Mouse (Mus musculus) gastrocnemius, postnatal 25 days (tissue): Measurements from ENCODE around the gene Aatk. TPM values are rescaled to one million over a fixed set of nuclear protein-coding genes. Genes with fewer than 3 reads are reported as not detected.
A peak's percentile ranks its signal among the peaks of the same experiment; 100 is the strongest.

Experiments
- DNase-seq: peaks from one replicate; pipeline ENCODE4 v3.0.0; 2022
- long read RNA-seq, 2 experiments: library from polyadenylated mRNA; stranded (forward); transcript quantifications; one replicate each; pipeline ENCODE4 v2.0.0; 2021
- total RNA-seq, 2 experiments: library from RNA; stranded (reverse); gene quantifications; 1 replicate in 1 of 2; 2 replicates in 1 of 2; pipeline ENCODE4 v1.2.3; 2021

Gene Aatk
- 1 to 10 TPM; 4.8 to 4.9 TPM for total RNA-seq
- long read RNA-seq, experiment 1, partial matches to known transcripts = 1 of 4 reads
- long read RNA-seq, experiment 1, other reads (novel, unspliced or antisense) = 3 of 4 reads
- long read RNA-seq, experiment 2, partial matches to known transcripts = 3 of 3 reads
- long read RNA-seq, experiment 2, other reads (novel, unspliced or antisense) = 0 of 3 reads

- no peak for DNase-seq
These were observed at the start of gene Aatk for GRCm38 (mm10) chr11:120046553-120047191. Gene Aatk, minus strand, starts transcription at chr11:120047167.

DNA sequence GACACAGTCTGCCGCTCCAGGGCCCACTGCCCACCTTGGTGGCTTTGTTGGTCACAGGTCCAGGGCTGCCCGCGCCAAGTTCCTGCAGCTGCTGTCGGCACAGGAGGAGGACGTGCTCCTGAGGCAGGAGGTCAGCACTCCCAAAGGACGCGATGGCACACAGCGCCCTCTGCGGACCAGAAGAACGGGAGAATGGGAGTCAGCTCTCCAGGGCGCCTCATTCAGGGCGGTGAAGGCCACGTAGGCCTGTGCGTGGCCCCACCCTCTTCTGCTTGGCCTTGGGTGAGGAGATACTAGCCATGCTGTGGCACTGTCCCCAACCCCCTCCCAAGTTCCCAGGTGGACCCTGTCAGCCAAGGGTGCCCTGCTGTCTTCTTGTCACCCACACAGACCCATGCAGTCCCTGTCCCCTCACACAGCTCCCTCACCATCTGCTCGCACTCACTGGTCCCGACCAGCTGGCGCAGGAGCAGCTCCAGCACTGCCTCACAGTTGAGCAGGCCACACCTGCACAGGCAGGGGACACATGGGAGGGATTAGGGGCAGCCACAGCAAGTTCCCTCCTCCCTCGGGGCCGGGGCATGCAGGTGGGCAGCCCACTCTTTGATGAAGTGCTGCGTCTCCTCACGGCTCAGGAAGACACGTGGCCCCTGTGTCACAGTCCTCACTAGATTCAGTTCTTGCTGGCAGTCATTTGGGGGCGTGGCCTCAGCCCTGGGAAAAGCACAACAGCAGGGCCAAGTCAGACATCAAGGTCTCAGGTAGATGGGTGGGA lies 46.0 kb upstream of the Aatk start:
- no peak for DNase-seq

- DNase-seq = no peak
These were observed 43.7 kb upstream of the Aatk start for GRCm38 (mm10) chr11:120090661-120091060.

DNA sequence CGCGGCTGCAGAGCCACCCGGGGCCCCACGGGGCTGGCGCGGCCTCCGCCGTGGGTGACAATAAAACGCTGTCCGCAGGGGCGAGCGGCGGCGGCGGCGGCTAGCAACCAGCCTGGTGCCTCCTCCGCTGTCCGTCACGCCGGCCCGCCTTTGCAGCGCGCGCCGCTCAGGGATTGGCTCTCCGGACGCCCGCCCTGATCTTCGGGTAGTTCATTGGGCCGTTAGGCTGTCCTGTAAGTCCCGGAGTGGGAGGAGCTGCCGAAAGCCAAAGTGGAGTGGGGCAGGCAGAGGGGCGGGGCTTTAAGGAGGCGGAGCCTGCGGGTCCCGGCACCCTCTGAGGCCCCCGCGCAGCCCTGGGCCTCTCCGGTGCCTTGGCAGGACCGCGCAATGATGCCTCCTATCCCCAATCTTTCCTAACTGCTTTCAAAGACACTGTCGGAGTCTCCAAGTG lies 39.8 kb upstream of the Aatk start, which contains the start of gene Cep131:
Gene Cep131 (minus strand): TSS at position 126 of the 451 bp plus-strand sequence.
- peak; percentile 98 for DNase-seq

DNA sequence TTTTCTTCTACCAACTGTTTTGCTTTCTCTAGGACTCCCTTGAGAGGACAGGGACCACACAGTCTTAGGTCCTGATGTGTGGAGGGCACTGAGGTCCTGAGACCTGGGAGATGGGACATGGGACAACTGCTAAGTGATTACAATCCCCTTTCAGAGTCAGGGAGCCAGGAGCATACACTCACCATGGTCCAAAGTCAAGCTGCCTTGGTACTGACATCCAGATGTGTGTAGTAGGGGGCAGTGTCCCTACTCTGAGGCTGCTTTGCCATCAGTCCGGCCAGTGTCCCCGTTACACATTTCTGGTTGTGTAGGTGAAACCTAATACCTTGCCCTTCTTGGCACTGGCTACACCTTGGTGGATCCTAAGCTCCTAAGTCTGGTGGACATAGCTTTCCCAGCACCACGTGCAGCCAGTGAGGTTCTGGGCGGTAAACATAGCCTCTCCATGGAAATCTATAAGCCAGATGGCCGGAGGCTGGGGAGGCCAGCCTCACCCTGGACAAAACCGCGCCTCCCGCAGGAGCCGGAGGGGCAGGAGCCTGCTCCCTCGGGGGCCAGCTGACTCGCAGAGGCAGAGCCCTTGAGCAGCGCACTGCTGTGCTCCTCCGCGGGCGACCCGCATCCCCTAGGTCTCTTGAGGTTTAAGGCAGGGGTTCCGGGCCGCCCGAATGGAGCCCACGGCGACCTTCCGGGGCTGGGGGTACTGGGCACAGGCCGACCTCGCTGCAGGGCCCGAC lies 39.1 kb upstream of the Aatk start:
- peak; percentile 51 for DNase-seq

DNA sequence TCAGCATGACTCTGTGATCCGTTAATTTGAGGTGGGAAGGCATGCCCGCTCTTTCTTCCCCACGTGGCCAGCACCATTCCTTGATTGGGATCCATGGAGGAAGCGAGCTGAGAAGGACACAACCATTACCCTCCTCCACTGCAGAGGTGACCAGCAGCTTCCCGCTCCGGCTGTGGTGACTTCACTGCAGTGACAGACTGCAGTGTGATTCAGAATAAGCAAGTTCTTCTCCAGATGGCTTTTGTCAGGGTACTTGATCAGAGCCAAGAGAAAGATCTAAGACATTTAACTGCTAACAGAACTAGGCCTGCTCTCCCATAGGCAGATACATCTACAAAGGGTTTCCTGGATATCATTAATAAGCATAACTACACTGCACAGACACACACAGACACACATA lies 33.3 kb upstream of the Aatk start:
- no peak for DNase-seq

- DNase-seq = no peak
These were observed 29.2 kb upstream of the Aatk start for GRCm38 (mm10) chr11:120076191-120076590.

DNA sequence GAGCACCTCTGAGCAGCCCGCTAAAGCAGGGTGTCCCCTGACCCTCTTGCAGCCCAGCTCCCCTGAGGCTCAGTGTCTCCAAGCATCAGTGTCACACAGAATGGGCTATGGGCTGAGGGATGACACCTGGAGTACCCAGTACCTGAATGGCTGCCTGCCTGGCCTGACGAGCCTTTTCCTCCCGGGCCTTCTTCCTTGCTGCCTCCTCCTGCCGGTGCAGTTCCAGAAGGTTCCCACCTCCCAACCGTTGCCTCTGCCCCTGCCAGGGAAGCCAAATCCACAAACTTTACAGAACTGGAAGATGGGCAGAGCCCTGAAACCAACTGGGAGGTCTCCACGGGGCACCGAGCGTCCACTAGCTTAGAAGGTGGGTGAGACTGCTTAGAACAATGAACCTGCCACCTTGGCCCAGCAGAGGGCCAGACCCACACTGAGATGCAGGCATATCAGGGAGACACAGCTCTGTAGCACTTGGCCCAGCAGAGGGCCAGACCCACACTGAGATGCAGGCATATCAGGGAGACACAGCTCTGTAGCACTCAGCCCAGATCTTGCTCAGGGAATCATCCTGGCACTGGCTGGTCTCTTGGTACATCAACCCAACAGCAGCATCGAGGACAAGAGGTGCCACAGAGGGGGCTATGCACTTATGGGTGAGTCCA lies 26.1 kb upstream of the Aatk start:
- DNase-seq = no peak

- no peak for DNase-seq
These were observed 24.9 kb upstream of the Aatk start for GRCm38 (mm10) chr11:120071731-120072320.

GRCm38 (mm10) chr11:120071065-120071464 lies 24.1 kb upstream of the Aatk start:
- DNase-seq = no peak

GRCm38 (mm10) chr11:120070286-120070930 lies 23.4 kb upstream of the Aatk start:
- DNase-seq = no peak

DNA sequence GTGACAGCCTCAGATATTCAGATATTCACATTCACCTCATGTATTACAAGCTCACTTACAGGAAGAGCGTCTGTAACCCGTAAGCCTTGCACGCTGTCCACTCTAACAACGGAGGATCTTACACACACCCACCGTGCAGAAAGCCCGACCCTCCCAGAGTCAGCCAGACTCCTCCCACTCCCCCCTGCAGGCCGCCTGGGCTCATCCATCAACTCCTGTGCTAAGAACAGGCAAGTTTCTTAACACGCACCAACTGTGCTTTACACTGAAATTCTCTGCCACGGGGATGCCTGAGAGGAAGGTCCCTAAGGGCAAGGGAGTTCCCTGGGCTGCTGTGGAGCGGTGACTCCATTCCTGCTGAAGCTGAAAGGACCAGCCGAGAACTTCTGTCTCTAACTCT lies 22.3 kb upstream of the Aatk start:
- DNase-seq = no peak

- DNase-seq = no peak
These were observed 20.9 kb upstream of the Aatk start for GRCm38 (mm10) chr11:120067834-120068233.

GRCm38 (mm10) chr11:120065291-120065690 lies 18.3 kb upstream of the Aatk start:
- DNase-seq = peak; percentile 36

DNA sequence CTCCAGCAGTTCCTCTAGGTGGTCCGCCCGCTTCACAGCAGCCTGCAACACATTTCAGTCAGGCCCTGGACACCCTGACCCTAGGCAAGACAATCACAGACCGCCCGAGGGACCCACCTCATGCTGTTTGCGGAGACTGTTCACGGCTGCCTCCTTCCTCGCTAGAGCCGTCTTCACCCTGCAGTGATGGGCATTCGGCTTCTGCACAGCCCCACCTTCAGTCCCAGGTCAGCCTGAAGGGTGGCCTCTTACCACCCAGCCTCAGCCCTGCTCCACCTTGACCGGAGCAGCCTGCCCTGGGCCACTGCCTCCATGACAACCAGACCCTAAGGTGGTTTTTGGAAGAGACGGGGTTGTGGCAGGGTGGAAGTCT lies 17.7 kb upstream of the Aatk start:
- no peak for DNase-seq

DNA sequence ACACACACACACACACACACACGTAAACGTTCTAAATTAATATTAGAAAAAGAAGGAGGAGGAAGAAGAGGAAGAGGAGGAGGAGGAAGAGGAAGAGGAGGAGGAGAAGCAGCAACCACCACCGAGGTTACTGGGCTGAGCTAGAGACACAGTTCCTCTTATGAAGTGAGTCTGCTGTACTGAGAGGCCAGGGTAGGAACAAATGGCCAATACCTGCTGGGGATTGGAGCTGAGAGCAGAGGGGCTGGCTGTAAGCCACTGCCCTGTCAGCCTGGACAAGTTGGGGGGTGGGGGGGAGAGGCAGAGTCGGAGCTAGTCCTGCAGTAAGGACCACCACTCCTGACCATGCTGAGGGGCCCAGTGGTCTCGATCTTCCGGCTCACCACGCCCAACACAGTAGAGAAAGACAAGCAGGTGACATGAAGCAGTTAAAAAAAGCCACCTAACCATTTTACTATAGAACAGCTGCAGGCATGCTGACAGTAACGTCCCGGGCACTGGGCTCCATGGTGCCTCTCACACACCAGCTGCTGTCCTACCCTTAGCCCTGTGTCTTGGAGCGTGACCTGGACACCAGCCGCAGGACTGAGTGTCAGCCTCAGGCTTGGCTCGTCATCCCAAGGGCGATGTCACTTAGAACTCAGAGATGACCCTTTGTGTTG lies 17.2 kb upstream of the Aatk start:
- no peak for DNase-seq

DNA sequence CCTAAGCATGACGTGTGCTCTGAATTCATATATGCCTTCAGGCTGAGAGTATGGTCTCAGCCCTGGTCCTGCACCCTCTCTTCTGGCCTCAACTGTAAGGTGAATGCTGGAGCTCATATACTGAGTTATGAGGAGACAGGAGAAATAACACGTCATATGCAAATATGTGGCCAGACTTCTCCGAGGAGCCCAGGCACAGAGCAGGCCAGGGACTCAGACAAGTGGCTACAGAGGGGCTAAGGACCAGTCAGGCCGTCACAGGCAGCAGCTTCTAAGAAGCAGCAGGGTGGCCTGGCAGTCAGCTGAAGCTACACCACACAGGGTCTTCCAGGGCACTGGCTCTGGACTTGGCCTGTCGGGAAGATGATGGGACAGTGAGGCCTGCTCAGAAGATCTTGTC lies 16.4 kb upstream of the Aatk start:
- DNase-seq = no peak

- DNase-seq = no peak
These were observed 13.7 kb upstream of the Aatk start for GRCm38 (mm10) chr11:120060634-120061033.

DNA sequence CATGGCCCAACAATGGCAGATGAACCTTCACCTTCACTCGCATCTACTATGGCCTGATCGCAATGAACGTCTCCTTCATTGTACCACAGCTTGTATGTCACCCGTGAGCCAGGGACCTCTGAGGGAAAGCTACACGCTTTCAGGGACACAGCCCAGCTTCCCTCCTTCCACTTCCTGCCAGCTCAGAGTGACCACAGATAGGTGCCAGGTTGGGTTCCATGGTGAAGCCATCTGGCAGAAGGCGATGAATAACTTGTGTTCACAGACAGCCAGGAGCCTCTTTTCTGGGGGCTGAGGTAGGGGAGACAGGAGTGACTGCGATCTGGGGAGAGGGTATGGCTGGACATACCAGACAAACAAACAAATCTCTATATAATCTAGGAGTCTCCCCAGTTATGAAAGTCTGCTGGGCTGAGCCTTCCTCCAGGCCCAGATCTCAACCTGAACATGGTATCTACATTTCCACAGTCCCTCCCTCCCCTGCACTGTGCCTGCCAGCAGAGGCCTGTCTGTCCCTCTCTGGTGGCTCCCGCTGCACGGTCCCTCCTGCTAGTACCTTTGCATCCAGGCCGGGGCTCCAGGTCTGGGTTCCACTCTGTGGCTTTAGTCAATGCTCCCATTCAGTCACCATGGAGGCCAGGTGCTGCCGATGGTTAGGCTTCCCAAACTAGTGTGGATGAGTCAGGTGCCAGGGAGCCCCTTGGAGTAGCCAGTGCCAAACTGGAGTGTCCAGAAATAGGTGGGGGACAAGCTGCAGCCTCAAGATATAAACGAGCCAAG lies 9.2 kb upstream of the Aatk start:
- DNase-seq = no peak

- no peak for DNase-seq
These were observed 6.9 kb upstream of the Aatk start for GRCm38 (mm10) chr11:120053846-120054245.
